Mouse (Mus musculus): ENCODE data around the gene Ccl25. TPM values are rescaled to one million over a fixed set of nuclear protein-coding genes. Genes with fewer than 3 reads are reported as not detected.
"Not testable (repeated sequence)": the region's sequence is repeated elsewhere in the genome, so short reads cannot be mapped to it uniquely, and the experiment has no call there.

The Ccl25 gene
- polyA plus RNA-seq, 1 experiment from 2014 or later: 24.3 TPM

DNA sequence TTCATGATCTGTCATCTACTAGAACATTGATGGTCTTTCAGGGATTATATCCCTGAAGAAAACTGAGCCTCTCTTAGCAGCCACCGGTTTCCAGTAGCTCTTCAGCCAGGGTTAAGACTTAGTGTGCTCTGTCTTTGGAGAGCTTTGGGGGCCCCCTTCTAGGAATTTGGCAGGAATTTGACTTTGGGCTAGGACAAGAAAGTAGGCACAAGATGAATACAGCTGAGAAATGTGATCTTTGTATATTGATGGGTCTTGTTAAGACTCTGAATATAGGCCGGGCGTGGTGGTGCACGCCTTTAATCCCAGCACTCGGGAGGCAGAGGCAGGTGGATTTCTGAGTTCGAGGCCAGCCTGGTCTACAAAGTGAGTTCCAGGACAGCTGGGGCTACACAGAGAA lies 27.6 kb downstream of the Ccl25 start:
- 91% methylated on average over 6 of the region's 6 CpGs for WGBS

DNA sequence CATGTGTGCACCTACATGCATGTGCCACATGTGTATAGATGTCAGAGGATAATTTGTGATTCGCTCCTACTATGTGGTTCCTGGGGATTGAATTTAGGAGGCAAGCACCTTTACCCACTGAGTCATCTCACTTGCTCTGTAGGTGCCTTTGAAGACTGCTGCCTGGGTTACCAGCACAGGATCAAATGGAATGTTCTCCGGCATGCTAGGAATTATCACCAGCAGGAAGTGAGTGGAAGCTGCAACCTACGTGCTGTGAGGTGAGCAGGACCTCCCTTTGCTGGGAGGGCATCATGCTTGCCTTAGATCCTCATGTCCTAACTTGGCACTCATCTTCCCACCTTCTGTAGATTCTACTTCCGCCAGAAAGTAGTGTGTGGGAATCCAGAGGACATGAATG lies 28.7 kb downstream of the Ccl25 start:
- Histone ChIP-seq H3K27ac (ENCODE audit: low read depth, low read length) (no peak overlapping the region), H3K4me1 (ENCODE audit: control insufficient read depth, insufficient read depth, low read length) (no peaks in the 10 kb centered on the region), H3K4me3 (ENCODE audit: low read depth, low read length) (no peak overlapping the region), H3K36me3 (ENCODE audit: control insufficient read depth, insufficient read depth, low read length) (no peaks in the 10 kb centered on the region), H3K4me2 (ENCODE audit: low read depth, low read length) (no peak overlapping the region), H3K27me3 (ENCODE audit: control insufficient read depth, insufficient read depth, low read length) (no peaks in the 10 kb centered on the region), H3K9me3 (ENCODE audit: control insufficient read depth, low read length) (no peaks in the 10 kb centered on the region), H3K9ac (replicated peaks; ENCODE audit: low read depth, low read length) (no peak overlapping the region)
- no peak for ATAC-seq (ENCODE audit: low read depth)
- 87% methylated on average over 4 of the region's 4 CpGs for WGBS

More for the DNA sequence above, 27.6 kb downstream of the Ccl25 start:
- not testable (repeated sequence) for H3K27me3 ChIP-seq (ENCODE audit: control insufficient read depth, insufficient read depth, low read length); H3K4me2 ChIP-seq (ENCODE audit: low read depth, low read length); H3K4me3 ChIP-seq (ENCODE audit: low read depth, low read length); ATAC-seq (ENCODE audit: low read depth); H3K27ac ChIP-seq (ENCODE audit: low read depth, low read length); H3K4me1 ChIP-seq (ENCODE audit: control insufficient read depth, insufficient read depth, low read length); H3K9me3 ChIP-seq (ENCODE audit: control insufficient read depth, low read length); H3K9ac ChIP-seq (replicated peaks; ENCODE audit: low read depth, low read length); H3K36me3 ChIP-seq (ENCODE audit: control insufficient read depth, insufficient read depth, low read length)

DNA sequence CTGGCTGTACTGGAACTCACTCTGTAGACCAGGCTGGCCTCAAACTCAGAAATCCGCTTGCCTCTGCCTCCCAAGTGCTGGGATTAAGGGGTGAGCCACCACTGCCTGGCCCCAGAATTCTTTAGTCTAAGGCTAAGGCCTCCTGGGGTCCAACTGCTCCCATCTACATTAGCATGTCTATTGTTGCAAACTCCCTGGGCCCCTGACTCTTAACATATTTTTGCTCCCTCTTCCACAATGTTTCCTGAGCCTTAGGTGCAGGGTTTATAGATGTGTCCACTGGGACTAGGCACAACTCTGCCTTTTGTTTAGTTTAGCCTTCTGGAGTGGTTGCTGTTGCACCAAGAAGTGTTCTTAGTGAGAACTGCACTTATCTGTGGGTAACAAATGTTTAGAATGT lies 29.5 kb downstream of the Ccl25 start:
- Histone ChIP-seq H3K4me3 (ENCODE audit: low read depth, low read length) (no peak overlapping the region), H3K9me3 (ENCODE audit: control insufficient read depth, low read length) (no peaks in the 10 kb centered on the region), H3K27ac (ENCODE audit: low read depth, low read length) (no peak overlapping the region), H3K4me2 (ENCODE audit: low read depth, low read length) (no peak overlapping the region), H3K27me3 (ENCODE audit: control insufficient read depth, insufficient read depth, low read length) (no peaks in the 10 kb centered on the region), H3K4me1 (ENCODE audit: control insufficient read depth, insufficient read depth, low read length) (no peaks in the 10 kb centered on the region), H3K36me3 (ENCODE audit: control insufficient read depth, insufficient read depth, low read length) (no peaks in the 10 kb centered on the region), H3K9ac (replicated peaks; ENCODE audit: low read depth, low read length) (no peak overlapping the region)
- ATAC-seq (ENCODE audit: low read depth): no peak
- WGBS: 94% methylated on average over 1 of the region's 1 CpGs

DNA sequence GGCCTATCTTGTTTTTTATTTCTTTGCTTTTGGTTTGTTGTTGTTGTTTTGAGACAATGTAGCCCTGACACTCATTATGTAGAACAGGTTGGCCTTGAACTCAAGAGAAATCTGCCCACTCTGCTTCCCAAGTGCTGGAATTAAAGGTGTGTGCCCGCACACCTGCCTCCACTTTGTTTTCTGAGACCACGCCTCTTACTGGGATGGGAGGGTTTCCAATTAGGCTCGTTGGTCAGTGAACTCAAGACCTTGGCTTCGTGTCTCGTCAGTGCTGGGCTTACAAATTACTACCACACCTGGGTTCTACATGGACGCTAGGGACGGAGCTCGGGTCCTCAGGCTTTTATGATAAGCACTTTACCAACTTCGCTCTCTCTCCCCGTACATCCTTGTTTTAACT lies 30.4 kb downstream of the Ccl25 start:
- no peaks in the 10 kb centered on the region for H3K27me3 ChIP-seq (ENCODE audit: control insufficient read depth, insufficient read depth, low read length)
- H3K4me2 ChIP-seq (ENCODE audit: low read depth, low read length): no peak overlapping the region
- 94% methylated on average over 10 of the region's 10 CpGs for whole genome bisulfite sequencing
- H3K9me3 ChIP-seq (ENCODE audit: control insufficient read depth, low read length): no peaks in the 10 kb centered on the region
- no peaks in the 10 kb centered on the region for H3K36me3 ChIP-seq (ENCODE audit: control insufficient read depth, insufficient read depth, low read length)
- ATAC-seq (ENCODE audit: low read depth): no peak
- no peaks in the 10 kb centered on the region for H3K4me1 ChIP-seq (ENCODE audit: control insufficient read depth, insufficient read depth, low read length)
- H3K4me3 ChIP-seq (ENCODE audit: low read depth, low read length): no peak overlapping the region
- no peak overlapping the region for H3K27ac ChIP-seq (ENCODE audit: low read depth, low read length)
- no peak overlapping the region for H3K9ac ChIP-seq (replicated peaks; ENCODE audit: low read depth, low read length)

DNA sequence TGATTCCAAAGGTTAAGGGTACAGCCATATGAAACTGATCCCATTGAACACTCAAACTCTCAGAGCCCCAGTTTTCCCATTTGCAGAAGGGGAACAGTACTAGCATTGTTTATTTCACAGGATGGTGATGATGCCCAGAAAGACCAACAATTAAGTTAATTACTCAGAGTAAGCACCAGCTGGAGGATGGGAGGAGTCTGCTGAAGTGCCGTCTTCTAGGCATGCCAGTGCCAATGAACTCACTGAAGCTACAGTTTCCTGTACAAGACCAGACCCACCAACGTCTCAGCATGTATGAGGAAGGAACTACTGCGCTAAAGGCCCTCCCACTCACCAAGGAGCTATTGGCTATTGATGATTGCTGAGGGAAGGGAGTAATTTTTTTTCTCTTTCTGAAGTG lies 34.4 kb downstream of the Ccl25 start:
- Histone ChIP-seq H3K9ac (replicated peaks; ENCODE audit: low read depth, low read length) (no peak overlapping the region), H3K4me3 (ENCODE audit: low read depth, low read length) (no peak overlapping the region), H3K36me3 (ENCODE audit: control insufficient read depth, insufficient read depth, low read length) (no peaks in the 10 kb centered on the region), H3K4me1 (ENCODE audit: control insufficient read depth, insufficient read depth, low read length) (no peaks in the 10 kb centered on the region), H3K27me3 (ENCODE audit: control insufficient read depth, insufficient read depth, low read length) (no peaks in the 10 kb centered on the region), H3K27ac (ENCODE audit: low read depth, low read length) (no peak overlapping the region), H3K9me3 (ENCODE audit: control insufficient read depth, low read length) (no peaks in the 10 kb centered on the region), H3K4me2 (ENCODE audit: low read depth, low read length) (no peak overlapping the region)
- no peak for ATAC-seq (ENCODE audit: low read depth)
- WGBS: 62% methylated on average over 3 of the region's 3 CpGs

DNA sequence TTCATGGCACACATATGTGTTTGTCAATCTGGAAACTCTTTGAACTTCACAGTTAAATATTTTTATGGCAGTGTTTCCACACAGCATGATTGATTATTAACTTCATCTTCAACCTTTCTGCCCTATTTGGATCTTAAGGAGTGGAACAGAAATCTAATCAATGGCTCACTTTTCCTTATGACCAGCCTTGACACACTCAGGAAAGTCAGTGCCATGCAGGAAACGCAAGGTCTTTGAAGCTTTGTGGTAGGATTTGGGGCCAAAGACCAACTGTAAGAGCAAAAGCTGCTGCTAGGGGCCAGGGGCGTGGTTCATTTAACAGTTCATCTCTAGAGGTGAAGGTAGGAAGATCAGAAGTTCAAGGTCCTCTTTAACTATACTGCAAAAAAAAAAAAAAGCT lies 35.9 kb downstream of the Ccl25 start:
- WGBS: 90% methylated on average over 2 of the region's 2 CpGs
- Histone ChIP-seq H3K9me3 (ENCODE audit: control insufficient read depth, low read length) (no peaks in the 10 kb centered on the region), H3K9ac (replicated peaks; ENCODE audit: low read depth, low read length) (no peak overlapping the region), H3K27me3 (ENCODE audit: control insufficient read depth, insufficient read depth, low read length) (no peaks in the 10 kb centered on the region), H3K4me2 (ENCODE audit: low read depth, low read length) (no peak overlapping the region), H3K4me3 (ENCODE audit: low read depth, low read length) (no peak overlapping the region), H3K4me1 (ENCODE audit: control insufficient read depth, insufficient read depth, low read length) (no peaks in the 10 kb centered on the region), H3K27ac (ENCODE audit: low read depth, low read length) (no peak overlapping the region), H3K36me3 (ENCODE audit: control insufficient read depth, insufficient read depth, low read length) (no peaks in the 10 kb centered on the region)
- ATAC-seq (ENCODE audit: low read depth): no peak

DNA sequence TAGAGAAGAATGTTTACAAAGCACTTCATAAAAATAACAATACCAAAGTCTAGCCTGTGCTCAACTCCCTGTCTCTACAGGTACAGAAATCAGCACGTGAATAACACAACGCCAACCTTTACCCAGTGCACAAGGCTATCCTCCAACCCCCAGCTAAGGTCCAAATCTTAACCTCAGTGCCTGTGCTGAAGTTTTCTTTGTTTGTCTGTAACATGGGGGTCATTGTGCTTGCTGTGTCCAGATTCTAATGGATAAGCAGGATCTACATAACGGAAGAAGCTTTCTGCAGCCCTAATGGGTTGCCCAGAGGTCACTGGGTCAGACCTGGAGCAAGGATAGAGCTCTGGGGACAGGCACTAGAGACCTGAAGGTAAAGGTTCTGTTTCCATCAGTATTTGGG lies 41.2 kb downstream of the Ccl25 start:
- no peak for ATAC-seq (ENCODE audit: low read depth)
- no peaks in the 10 kb centered on the region for H3K27me3 ChIP-seq (ENCODE audit: control insufficient read depth, insufficient read depth, low read length)
- no peaks in the 10 kb centered on the region for H3K4me1 ChIP-seq (ENCODE audit: control insufficient read depth, insufficient read depth, low read length)
- H3K36me3 ChIP-seq (ENCODE audit: control insufficient read depth, insufficient read depth, low read length): no peaks in the 10 kb centered on the region
- no peak overlapping the region for H3K9ac ChIP-seq (replicated peaks; ENCODE audit: low read depth, low read length)
- H3K4me3 ChIP-seq (ENCODE audit: low read depth, low read length): no peak overlapping the region
- no peaks in the 10 kb centered on the region for H3K9me3 ChIP-seq (ENCODE audit: control insufficient read depth, low read length)
- no peak overlapping the region for H3K4me2 ChIP-seq (ENCODE audit: low read depth, low read length)
- WGBS: 92% methylated on average over 3 of the region's 3 CpGs
- no peak overlapping the region for H3K27ac ChIP-seq (ENCODE audit: low read depth, low read length)

DNA sequence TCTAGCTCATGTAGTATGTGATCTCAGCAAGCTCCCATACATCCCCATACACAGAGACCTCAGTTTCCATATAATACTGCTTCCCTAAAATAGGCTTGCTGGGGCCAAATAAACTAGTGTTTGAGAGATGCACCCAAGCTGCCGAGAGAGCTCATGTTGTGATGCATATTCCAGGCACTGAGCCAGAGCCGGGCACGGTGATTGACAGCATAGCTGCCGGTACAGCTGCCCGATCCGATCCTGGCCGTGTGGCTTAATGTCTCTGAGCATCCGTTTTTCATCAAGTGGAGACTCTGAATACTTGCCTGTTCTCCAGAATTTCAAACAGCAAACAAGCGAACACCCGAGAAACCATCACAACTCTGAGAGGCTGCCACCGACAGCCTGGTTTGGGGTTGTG lies 42.8 kb downstream of the Ccl25 start:
- no peak for ATAC-seq (ENCODE audit: low read depth)
- no peak overlapping the region for H3K4me2 ChIP-seq (ENCODE audit: low read depth, low read length)
- H3K9me3 ChIP-seq (ENCODE audit: control insufficient read depth, low read length): no peaks in the 10 kb centered on the region
- no peaks in the 10 kb centered on the region for H3K4me1 ChIP-seq (ENCODE audit: control insufficient read depth, insufficient read depth, low read length)
- H3K27me3 ChIP-seq (ENCODE audit: control insufficient read depth, insufficient read depth, low read length): no peaks in the 10 kb centered on the region
- no peak overlapping the region for H3K9ac ChIP-seq (replicated peaks; ENCODE audit: low read depth, low read length)
- WGBS: 87% methylated on average over 11 of the region's 11 CpGs
- no peaks in the 10 kb centered on the region for H3K36me3 ChIP-seq (ENCODE audit: control insufficient read depth, insufficient read depth, low read length)
- no peak overlapping the region for H3K27ac ChIP-seq (ENCODE audit: low read depth, low read length)
- H3K4me3 ChIP-seq (ENCODE audit: low read depth, low read length): no peak overlapping the region

DNA sequence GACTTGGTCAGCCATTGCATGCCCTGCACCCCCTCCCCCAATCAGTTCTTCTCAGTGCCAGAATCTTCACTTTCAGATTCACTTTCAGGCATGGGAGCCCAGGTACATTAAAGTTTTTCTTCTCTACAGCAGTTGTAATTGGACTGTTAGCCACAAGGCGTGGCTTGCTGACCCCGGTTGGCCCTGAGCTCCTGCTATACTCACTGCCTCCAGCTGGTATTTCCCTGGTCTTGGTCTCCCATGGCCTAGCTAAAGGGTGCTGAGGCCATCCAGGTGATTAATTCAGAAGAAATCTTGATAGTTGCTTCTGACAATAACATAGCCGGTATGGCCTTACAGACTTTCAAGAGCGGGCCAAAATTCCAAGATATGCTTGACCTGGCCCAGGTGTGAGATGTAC lies 43.5 kb downstream of the Ccl25 start:
- Histone ChIP-seq H3K4me2 (ENCODE audit: low read depth, low read length) (no peak overlapping the region), H3K27me3 (ENCODE audit: control insufficient read depth, insufficient read depth, low read length) (no peaks in the 10 kb centered on the region), H3K36me3 (ENCODE audit: control insufficient read depth, insufficient read depth, low read length) (no peaks in the 10 kb centered on the region), H3K4me3 (ENCODE audit: low read depth, low read length) (no peak overlapping the region), H3K4me1 (ENCODE audit: control insufficient read depth, insufficient read depth, low read length) (no peaks in the 10 kb centered on the region), H3K9ac (replicated peaks; ENCODE audit: low read depth, low read length) (no peak overlapping the region), H3K27ac (ENCODE audit: low read depth, low read length) (no peak overlapping the region), H3K9me3 (ENCODE audit: control insufficient read depth, low read length) (no peaks in the 10 kb centered on the region)
- 96% methylated on average over 4 of the region's 4 CpGs for WGBS
- no peak for ATAC-seq (ENCODE audit: low read depth)

DNA sequence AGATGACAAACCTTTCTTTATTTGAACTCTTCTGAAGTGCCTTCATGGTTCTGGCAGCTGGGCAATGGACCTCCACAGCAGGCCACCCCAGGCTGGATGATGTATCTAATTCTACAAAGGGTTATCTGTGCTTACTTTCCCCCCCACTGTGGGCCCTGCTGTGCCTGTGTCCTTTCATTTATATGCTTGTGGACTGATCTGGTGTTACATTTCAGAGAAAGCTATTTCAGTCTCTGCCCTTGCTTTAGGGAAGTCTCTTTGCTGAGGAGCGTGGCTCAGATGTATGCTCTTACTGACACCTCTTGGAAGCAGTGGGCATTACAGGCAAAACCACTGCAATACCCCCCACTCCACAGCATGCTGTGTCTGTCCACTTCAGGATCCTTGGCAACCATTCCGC lies 45.1 kb downstream of the Ccl25 start:
- Histone ChIP-seq H3K27ac (ENCODE audit: low read depth, low read length) (no peak overlapping the region), H3K9ac (replicated peaks; ENCODE audit: low read depth, low read length) (no peak overlapping the region), H3K27me3 (ENCODE audit: control insufficient read depth, insufficient read depth, low read length) (no peaks in the 10 kb centered on the region), H3K4me1 (ENCODE audit: control insufficient read depth, insufficient read depth, low read length) (no peaks in the 10 kb centered on the region), H3K9me3 (ENCODE audit: control insufficient read depth, low read length) (no peaks in the 10 kb centered on the region), H3K4me2 (ENCODE audit: low read depth, low read length) (no peak overlapping the region), H3K4me3 (ENCODE audit: low read depth, low read length) (no peak overlapping the region), H3K36me3 (ENCODE audit: control insufficient read depth, insufficient read depth, low read length) (no peaks in the 10 kb centered on the region)
- ATAC-seq (ENCODE audit: low read depth): no peak
- 38% methylated on average over 2 of the region's 2 CpGs for WGBS
